Mouse (Mus musculus) heart, embryonic 15.5 days (tissue): ENCODE measurements around the gene Atp8b5. TPM values are rescaled to one million over a fixed set of nuclear protein-coding genes. Genes with fewer than 3 reads are reported as not detected.

ENCODE experiments used
- ATAC-seq: fragments of 200-750 bp; cut with Nextera tagmentation; replicated peaks from 2 replicates; pipeline ENCODE4 v1.8.0; 2017; ENCODE audit warnings: low read depth, moderate TSS enrichment; ENCODE audit not compliant: insufficient number of reproducible peaks, insufficient read depth, low FRiP score
- H3K27ac ChIP-seq: fragments of 300-500 bp; sonication (generic); 2 replicates; pipeline ENCODE4 v1.5.1; 2015; ENCODE audit warnings: mild to moderate bottlenecking, inconsistent platforms
- H3K27me3 ChIP-seq: fragments of 300-500 bp; sonication (generic); 2 replicates; pipeline ENCODE4 v1.6.1; 2015; ENCODE audit warnings: inconsistent platforms
- H3K36me3 ChIP-seq: fragments of 300-500 bp; sonication (generic); 2 replicates; pipeline ENCODE4 v1.6.1; 2015; ENCODE audit warnings: mild to moderate bottlenecking, inconsistent platforms
- H3K4me1 ChIP-seq: fragments of 300-500 bp; sonication (generic); replicated peaks from 2 replicates; pipeline ENCODE4 v1.6.1; 2015; ENCODE audit warnings: inconsistent platforms
- H3K4me2 ChIP-seq: fragments of 300-500 bp; sonication (generic); 2 replicates; pipeline ENCODE4 v1.6.1; 2015; ENCODE audit warnings: inconsistent platforms, mild to moderate bottlenecking, moderate library complexity
- H3K4me3 ChIP-seq: fragments of 300-500 bp; sonication (generic); 2 replicates; pipeline ENCODE4 v1.5.1; 2015; ENCODE audit warnings: mild to moderate bottlenecking, inconsistent platforms
- H3K9ac ChIP-seq: fragments of 300-500 bp; sonication (generic); 2 replicates; pipeline ENCODE4 v1.6.1; 2015; ENCODE audit warnings: mild to moderate bottlenecking, inconsistent platforms
- H3K9me3 ChIP-seq: fragments of 300-500 bp; sonication (generic); replicated peaks from 2 replicates; pipeline ENCODE4 v1.6.1; 2016; ENCODE audit warnings: inconsistent platforms
- WGBS: fragments of 180-500 bp; shearing (Covaris S2); methylation state at CpG from one replicate; pipeline ENCODE4 v1.1.7; 2015; ENCODE audit warnings: mixed read lengths; 5-methylcytosine and 5-hydroxymethylcytosine counted together
- polyA plus RNA-seq: library from polyadenylated mRNA; unstranded; fragments of >200 nt; fragmentation: Nextera tagmentation; extraction: Ambion mirVana; gene quantifications from 2 replicates; pipeline ENCODE4 v1.2.1, GENCODE M21; 2015

Gene Atp8b5
- polyA plus RNA-seq, 1 experiment from 2014 or later: 0.25 TPM

GRCm38 (mm10) chr4:43383246-43384082 is 116.5 kb downstream of the Atp8b5 start:
- Histone ChIP-seq H3K36me3 (peaks cover 4% of the 10 kb centered on the region; the same call in 1 of the 2 replicates), H3K27ac (peak overlapping the region; percentile 51; the same call in 1 of the 2 replicates), H3K9me3 (no peaks in the 10 kb centered on the region), H3K4me1 (peaks cover 20% of the 10 kb centered on the region), H3K4me2 (peak overlapping the region; percentile 82), H3K27me3 (no peaks in the 10 kb centered on the region), H3K4me3 (peak overlapping the region; percentile 93), H3K9ac (peak overlapping the region; percentile 35; the same call in 1 of the 2 replicates)
- no peak for ATAC-seq
- 62% methylated on average over 11 of the region's 11 CpGs for WGBS

DNA sequence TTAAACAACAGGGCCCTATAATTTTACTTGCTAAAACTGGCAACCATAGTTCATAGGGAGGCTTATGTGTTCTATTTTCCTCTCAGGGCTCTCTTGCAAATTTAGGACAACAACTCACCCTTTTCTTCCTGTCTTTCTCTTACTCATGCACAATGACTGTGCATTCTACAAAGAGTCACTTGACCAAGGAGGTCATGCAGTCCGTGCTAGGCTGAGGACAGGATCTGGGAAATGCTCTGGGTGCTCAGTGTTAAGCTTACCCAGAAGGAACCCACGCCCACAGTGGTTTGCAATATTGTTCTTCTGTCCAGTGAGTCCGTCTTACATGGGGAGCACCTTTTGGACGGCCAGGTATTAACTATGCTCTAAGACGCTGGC is 117.1 kb downstream of the Atp8b5 start:
- Histone ChIP-seq H3K9ac (no peak overlapping the region), H3K4me3 (no peak overlapping the region), H3K36me3 (peaks cover 6% of the 10 kb centered on the region; the same call in 1 of the 2 replicates), H3K27me3 (no peaks in the 10 kb centered on the region), H3K27ac (0 out of 2 replicates have a peak overlapping the region, but pooled peaks have one; percentile 4), H3K4me1 (peaks cover 21% of the 10 kb centered on the region), H3K4me2 (no peak overlapping the region), H3K9me3 (no peaks in the 10 kb centered on the region)
- no peak for ATAC-seq
- 81% methylated on average over 5 of the region's 5 CpGs for WGBS

DNA sequence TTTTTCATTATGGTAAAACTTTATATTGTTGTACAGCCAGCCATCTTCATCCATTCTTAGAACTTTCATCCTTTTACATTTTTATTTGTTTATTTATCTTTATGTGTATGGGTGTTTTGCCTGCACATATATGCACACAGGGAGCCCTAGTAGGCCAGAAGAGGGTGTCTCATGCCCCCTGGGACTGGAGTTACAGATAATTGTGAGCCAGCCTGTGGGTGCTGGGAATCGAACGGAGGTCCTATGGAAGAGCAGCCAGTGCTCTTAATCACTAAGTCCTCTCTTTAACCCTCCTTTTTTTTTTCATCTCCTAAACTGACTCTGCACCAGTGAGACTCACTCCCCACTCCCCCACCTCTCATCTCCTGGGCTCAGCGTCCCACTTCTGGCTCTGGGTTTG is 117.6 kb downstream of the Atp8b5 start:
- Histone ChIP-seq H3K27me3 (no peaks in the 10 kb centered on the region), H3K27ac (no peak overlapping the region), H3K36me3 (peaks cover 6% of the 10 kb centered on the region; the same call in 1 of the 2 replicates), H3K4me3 (no peak overlapping the region), H3K9me3 (no peaks in the 10 kb centered on the region), H3K4me2 (no peak overlapping the region), H3K9ac (no peak overlapping the region), H3K4me1 (peaks cover 25% of the 10 kb centered on the region)
- WGBS: 88% methylated on average over 3 of the region's 3 CpGs
- ATAC-seq: no peak

GRCm38 (mm10) chr4:43386932-43387331 is 120.0 kb downstream of the Atp8b5 start:
- Histone ChIP-seq H3K27ac (no peak overlapping the region), H3K9me3 (no peaks in the 10 kb centered on the region)
- ATAC-seq: no peak

GRCm38 (mm10) chr4:43389390-43389789 is 122.4 kb downstream of the Atp8b5 start:
- no peak for ATAC-seq
- H3K4me2 ChIP-seq: no peak overlapping the region
- 61% methylated on average over 2 of the region's 2 CpGs for WGBS
- peaks cover 6% of the 10 kb centered on the region; the same call in 1 of the 2 replicates for H3K36me3 ChIP-seq
- no peaks in the 10 kb centered on the region for H3K27me3 ChIP-seq
- peak overlapping the region; percentile 66 for H3K27ac ChIP-seq
- H3K9me3 ChIP-seq: no peaks in the 10 kb centered on the region
- no peak overlapping the region for H3K9ac ChIP-seq
- H3K4me3 ChIP-seq: no peak overlapping the region
- H3K4me1 ChIP-seq: peaks cover 22% of the 10 kb centered on the region

More at GRCm38 (mm10) chr4:43386932-43387331, 120.0 kb downstream of the Atp8b5 start:
- H3K9ac ChIP-seq: no peak overlapping the region
- H3K36me3 ChIP-seq: peaks cover 6% of the 10 kb centered on the region; the same call in 1 of the 2 replicates
- no peak overlapping the region for H3K4me3 ChIP-seq
- peaks cover 25% of the 10 kb centered on the region for H3K4me1 ChIP-seq
- no peaks in the 10 kb centered on the region for H3K27me3 ChIP-seq
- H3K4me2 ChIP-seq: no peak overlapping the region

DNA sequence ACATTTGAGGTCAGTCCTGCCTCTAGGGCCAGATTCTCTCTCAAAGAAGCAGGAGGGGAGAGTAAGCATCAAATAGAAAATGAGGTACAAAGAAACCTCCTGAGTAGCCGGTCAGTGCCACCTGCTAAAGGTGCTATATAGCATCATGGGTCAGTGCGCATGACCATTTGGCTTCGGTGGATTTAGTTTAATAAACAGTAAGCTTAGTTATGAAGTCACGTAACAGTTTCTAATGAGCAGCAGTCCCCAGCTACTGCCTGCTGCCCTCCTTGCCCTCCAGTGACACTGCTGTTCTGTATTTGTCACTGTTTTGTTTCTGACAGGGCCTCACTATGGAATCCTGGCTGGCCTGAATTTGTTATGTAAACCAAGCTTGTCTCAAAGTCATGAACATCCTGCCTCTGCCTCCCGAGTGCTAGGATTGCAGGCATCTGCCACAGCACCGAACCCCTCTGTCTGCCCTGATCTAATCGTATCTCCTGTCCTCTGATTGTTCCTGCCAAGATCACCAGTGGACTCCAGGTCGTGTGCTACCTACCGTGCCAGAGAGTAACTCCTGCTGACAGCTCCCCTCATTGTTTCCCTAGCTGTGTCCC is 123.0 kb downstream of the Atp8b5 start:
- no peaks in the 10 kb centered on the region for H3K9me3 ChIP-seq
- peaks cover 4% of the 10 kb centered on the region; the same call in 1 of the 2 replicates for H3K36me3 ChIP-seq
- ATAC-seq: no peak
- H3K27me3 ChIP-seq: no peaks in the 10 kb centered on the region
- no peak overlapping the region for H3K4me2 ChIP-seq
- H3K4me1 ChIP-seq: peaks cover 27% of the 10 kb centered on the region
- 50% methylated on average over 9 of the region's 9 CpGs for WGBS
- H3K9ac ChIP-seq: no peak overlapping the region
- no peak overlapping the region for H3K4me3 ChIP-seq
- H3K27ac ChIP-seq: peak overlapping the region; percentile 66

DNA sequence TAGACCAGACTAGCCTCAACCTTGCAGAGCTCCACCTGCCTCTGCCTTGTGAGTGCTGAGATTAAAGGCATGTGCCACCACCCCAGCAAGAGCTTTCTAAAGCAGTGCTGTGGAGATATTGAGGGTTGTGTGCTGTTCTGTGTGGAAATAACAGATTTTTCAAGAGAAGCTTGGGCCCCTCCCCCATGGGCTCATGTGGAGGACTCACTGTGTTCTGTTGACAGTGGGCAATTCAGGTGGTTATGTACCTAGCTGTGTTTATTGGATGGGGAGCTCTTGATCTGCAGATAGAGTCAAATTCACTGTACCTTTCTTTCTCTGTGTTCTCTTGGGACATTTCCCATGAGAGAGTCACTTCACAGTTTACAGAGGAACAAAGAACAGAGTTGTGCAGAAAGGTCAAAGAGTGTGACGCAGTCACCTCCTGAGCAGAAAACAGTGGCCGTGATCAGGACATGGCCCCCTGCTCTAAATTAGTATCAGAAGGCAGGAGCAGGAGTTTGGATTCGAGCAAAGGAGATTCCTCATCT is 124.6 kb downstream of the Atp8b5 start:
- Histone ChIP-seq H3K4me2 (no peak overlapping the region), H3K27me3 (no peaks in the 10 kb centered on the region), H3K27ac (no peak overlapping the region), H3K9ac (no peak overlapping the region), H3K36me3 (peaks cover 4% of the 10 kb centered on the region; the same call in 1 of the 2 replicates), H3K4me3 (no peak overlapping the region), H3K9me3 (no peaks in the 10 kb centered on the region), H3K4me1 (peaks cover 35% of the 10 kb centered on the region)
- WGBS: 72% methylated on average over 3 of the region's 3 CpGs
- no peak for ATAC-seq

DNA sequence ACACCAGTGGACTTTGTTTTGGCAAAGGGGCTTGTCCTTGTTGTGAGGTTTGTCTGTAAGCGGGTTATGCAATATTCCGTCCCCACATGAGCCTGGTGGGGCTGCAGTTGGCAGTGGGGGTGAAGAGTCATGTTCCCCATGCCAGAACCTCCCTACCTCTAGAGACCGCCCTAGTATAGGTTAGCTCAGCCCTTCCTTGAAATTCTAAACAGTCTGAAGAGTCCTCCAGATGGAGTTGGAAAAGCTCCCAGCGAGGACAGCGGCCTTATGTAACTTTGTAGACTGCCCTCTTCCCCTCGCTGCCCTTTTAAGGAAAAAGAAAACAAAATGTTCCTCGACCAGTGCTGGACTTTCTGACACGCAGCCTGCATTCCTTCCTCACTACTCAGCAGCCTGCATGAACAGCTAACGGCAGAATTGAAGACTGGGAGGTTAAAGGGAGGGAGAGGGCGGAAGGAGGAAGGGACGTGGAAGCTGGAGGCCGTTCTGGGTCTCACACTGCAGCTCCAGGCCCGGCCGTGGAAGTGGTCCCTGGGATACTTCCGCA is 127.5 kb downstream of the Atp8b5 start:
- H3K36me3 ChIP-seq: no peaks in the 10 kb centered on the region

DNA sequence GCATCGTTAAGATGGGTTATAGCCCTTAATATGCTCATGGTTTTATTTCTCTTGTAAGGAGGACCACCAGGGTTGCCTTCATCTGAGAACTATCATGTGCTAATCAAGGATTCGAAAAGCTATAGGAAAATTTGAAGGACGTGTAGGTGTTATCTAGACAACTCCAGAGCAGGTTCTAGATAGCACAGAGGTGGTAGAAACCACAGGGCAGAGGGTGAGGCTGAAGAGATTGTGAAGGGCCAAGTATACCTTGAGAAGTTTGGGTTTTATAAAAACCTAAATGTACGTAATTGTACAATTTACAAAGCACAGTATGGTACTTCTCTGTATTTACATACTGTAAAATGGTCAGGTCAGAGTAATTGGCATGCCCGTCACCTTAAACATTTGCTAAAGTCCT is 128.2 kb downstream of the Atp8b5 start:
- WGBS: 72% methylated on average over 5 of the region's 5 CpGs
- peak overlapping the region; percentile 30; the same call in 1 of the 2 replicates for H3K9ac ChIP-seq
- no peaks in the 10 kb centered on the region for H3K9me3 ChIP-seq
- peak overlapping the region; percentile 51 for H3K4me2 ChIP-seq
- H3K4me3 ChIP-seq: no peak overlapping the region
- ATAC-seq: no peak
- H3K27ac ChIP-seq: peak overlapping the region; percentile 96
- H3K27me3 ChIP-seq: no peaks in the 10 kb centered on the region
- H3K4me1 ChIP-seq: peaks cover 47% of the 10 kb centered on the region
- no peaks in the 10 kb centered on the region for H3K36me3 ChIP-seq

More for the DNA sequence above, 127.5 kb downstream of the Atp8b5 start:
- Histone ChIP-seq H3K9me3 (no peaks in the 10 kb centered on the region), H3K27me3 (no peaks in the 10 kb centered on the region), H3K9ac (peak overlapping the region; percentile 30), H3K4me1 (peaks cover 47% of the 10 kb centered on the region), H3K4me2 (peak overlapping the region; percentile 51), H3K4me3 (peak overlapping the region; percentile 15; the same call in 1 of the 2 replicates), H3K27ac (peak overlapping the region; percentile 96)
- peak; percentile 81 for ATAC-seq
- WGBS: 14% methylated on average over 15 of the region's 15 CpGs

GRCm38 (mm10) chr4:43395836-43396235 is 128.9 kb downstream of the Atp8b5 start:
- Histone ChIP-seq H3K4me1 (peaks cover 51% of the 10 kb centered on the region), H3K4me2 (no peak overlapping the region), H3K9ac (no peak overlapping the region), H3K27ac (peak overlapping the region; percentile 96; the same call in 1 of the 2 replicates), H3K27me3 (no peaks in the 10 kb centered on the region), H3K9me3 (no peaks in the 10 kb centered on the region), H3K36me3 (no peaks in the 10 kb centered on the region), H3K4me3 (no peak overlapping the region)
- WGBS: 74% methylated on average over 9 of the region's 9 CpGs
- ATAC-seq: no peak

DNA sequence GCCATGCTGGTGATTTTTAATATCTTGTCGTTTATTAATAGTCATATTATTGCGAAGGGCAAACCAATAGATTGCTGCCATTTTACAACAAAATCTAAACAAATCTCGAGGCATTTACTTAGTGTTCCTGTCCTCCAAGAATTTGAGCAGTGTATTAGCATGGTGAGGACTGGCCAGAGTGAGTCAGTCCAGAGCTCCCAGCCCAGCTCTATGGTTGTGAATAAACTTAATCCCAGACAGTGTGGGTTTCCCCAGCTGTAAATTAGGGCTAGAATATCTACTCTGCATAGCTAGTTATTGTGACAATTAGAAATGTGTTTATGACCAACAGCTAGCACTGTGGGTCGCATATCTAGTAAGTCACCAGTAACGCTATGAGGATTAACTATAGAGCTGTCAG is 129.4 kb downstream of the Atp8b5 start:
- Histone ChIP-seq H3K9me3 (no peaks in the 10 kb centered on the region), H3K27ac (no peak overlapping the region), H3K36me3 (no peaks in the 10 kb centered on the region), H3K27me3 (no peaks in the 10 kb centered on the region), H3K4me2 (no peak overlapping the region), H3K4me1 (peaks cover 57% of the 10 kb centered on the region), H3K9ac (no peak overlapping the region), H3K4me3 (no peak overlapping the region)
- ATAC-seq: no peak
- whole genome bisulfite sequencing: 86% methylated on average over 5 of the region's 5 CpGs
